Mouse (Mus musculus) liver, adult 2 months (tissue): ENCODE measurements around the gene Atxn2l. TPM values are rescaled to one million over a fixed set of nuclear protein-coding genes. Genes with fewer than 3 reads are reported as not detected.

ENCODE experiments used
- DNase-seq: peaks from one replicate; pipeline ENCODE4 v3.0.0-alpha.2; 2011; ENCODE audit warnings: low read depth, low spot score; ENCODE audit errors: extremely low read depth
- H3K27ac ChIP-seq: fragments of 200-500 bp; replicated peaks from 2 replicates; pipeline ENCODE4 v1.5.1; 2012; ENCODE audit warnings: low read depth, mild to moderate bottlenecking, control low read depth, inconsistent platforms, low read length; ENCODE audit not compliant: insufficient read depth
- H3K27me3 ChIP-seq: fragments of 200-500 bp; 2 replicates; pipeline ENCODE4 v1.6.1; 2012; ENCODE audit warnings: mild to moderate bottlenecking, moderate library complexity, low read length, inconsistent platforms; ENCODE audit not compliant: control insufficient read depth, insufficient read depth
- H3K36me3 ChIP-seq: fragments of 200-500 bp; 2 replicates; pipeline ENCODE4 v1.6.1; 2012; ENCODE audit warnings: low read length, inconsistent platforms; ENCODE audit not compliant: control insufficient read depth, insufficient read depth
- H3K4me1 ChIP-seq: fragments of 200-500 bp; 2 replicates; pipeline ENCODE4 v1.6.1; 2011; ENCODE audit warnings: low read length; ENCODE audit not compliant: control insufficient read depth, insufficient read depth
- H3K4me3 ChIP-seq: fragments of 200-500 bp; 2 replicates; pipeline ENCODE4 v1.5.1; 2011; ENCODE audit warnings: low read depth, mild to moderate bottlenecking, control low read depth, low read length, moderate library complexity; ENCODE audit not compliant: insufficient read depth
- H3K79me2 ChIP-seq: fragments of 200-500 bp; 2 replicates; pipeline ENCODE4 v1.6.1; 2012; ENCODE audit warnings: inconsistent platforms, mild to moderate bottlenecking, low read length, moderate library complexity; ENCODE audit not compliant: control insufficient read depth, insufficient read depth
- H3K9ac ChIP-seq: fragments of 200-500 bp; 2 replicates; pipeline ENCODE4 v1.6.1; 2012; ENCODE audit warnings: low read depth, mild to moderate bottlenecking, control low read depth, inconsistent platforms, low read length
- CTCF ChIP-seq: fragments of 200-500 bp; IDR thresholded peaks from 2 replicates; pipeline ENCODE4 v1.5.1; 2011; ENCODE audit warnings: low read depth, low read length, control low read depth
- POLR2A ChIP-seq: fragments of 200-500 bp; IDR thresholded peaks from 2 replicates; pipeline ENCODE4 v1.6.1; 2011; ENCODE audit warnings: low read length, control low read depth; ENCODE audit not compliant: insufficient read depth; ENCODE audit errors: extremely low read depth
- WGBS: fragments of 180-500 bp; shearing (Covaris S2); methylation state at CpG from one replicate; pipeline ENCODE4 v1.1.7; 2018; 5-methylcytosine and 5-hydroxymethylcytosine counted together
- polyA plus RNA-seq: library from polyadenylated mRNA; depleted of rRNA; stranded (reverse); fragments of >200 nt; gene quantifications from 2 replicates; pipeline ENCODE4 v1.2.3, GENCODE M21; 2012
- total RNA-seq: library from RNA; depleted of rRNA; stranded (reverse); fragments of >200 nt; gene quantifications from 2 replicates; pipeline ENCODE4 v1.2.3, GENCODE M21; 2014

The Atxn2l gene
- total and polyA plus RNA-seq, 2 experiments = 4.6 to 81.3 TPM

DNA sequence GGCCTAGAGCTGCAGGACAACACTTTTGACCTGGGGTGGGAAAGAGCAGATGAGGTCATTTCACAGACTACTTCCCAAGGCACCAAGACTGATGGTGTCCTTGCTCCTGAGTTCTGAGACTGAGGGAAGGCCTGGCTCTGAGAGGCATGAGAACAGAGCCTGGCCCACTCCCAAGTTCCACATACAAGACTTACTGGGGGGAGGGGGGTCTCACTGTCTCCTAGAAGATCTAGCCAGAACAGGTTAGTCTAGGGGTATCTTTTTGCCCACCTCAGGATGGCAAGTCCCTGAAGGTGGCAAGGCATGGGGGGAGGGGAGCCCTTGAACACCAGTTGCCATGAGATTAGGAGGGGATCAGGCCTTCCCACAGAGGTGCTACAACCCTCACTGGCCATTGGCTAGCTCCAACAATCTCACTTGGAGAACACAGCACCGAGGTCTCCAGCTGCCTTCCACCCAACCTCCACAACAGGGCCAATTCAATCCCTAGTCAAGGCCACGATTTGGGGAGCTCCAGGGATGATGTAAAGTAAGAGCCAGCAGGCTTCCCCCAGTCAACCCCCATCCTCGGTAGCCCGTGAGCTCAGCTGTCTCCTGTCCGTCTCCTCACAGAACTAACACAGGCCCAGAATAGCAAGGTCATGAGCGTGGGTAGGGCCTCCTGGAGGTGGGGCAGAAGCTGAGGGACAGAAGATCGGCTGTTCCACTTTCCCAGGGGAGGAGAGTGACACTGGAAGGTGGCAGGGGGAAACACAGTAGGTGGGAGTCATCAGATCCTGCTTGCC, 37.8 kb downstream of the Atxn2l start:
- H3K4me1 ChIP-seq = no peaks in the 10 kb centered on the region
- WGBS = 52% methylated on average over 7 of the region's 7 CpGs
- H3K79me2 ChIP-seq = no peaks in the 10 kb centered on the region
- DNase-seq = no peak
- H3K9ac ChIP-seq = no peak overlapping the region
- H3K27ac ChIP-seq = no peak overlapping the region
- no peak overlapping the region for H3K4me3 ChIP-seq
- no peak for TF ChIP-seq POLR2A
- TF ChIP-seq CTCF = no peak
- H3K36me3 ChIP-seq = peaks cover 4% of the 10 kb centered on the region; the same call in 1 of the 2 replicates
- H3K27me3 ChIP-seq = no peaks in the 10 kb centered on the region

- TF ChIP-seq POLR2A (no peak), CTCF (no peak)
- no peaks in the 10 kb centered on the region for H3K79me2 ChIP-seq
- 68% methylated on average over 5 of the region's 5 CpGs for WGBS
- H3K27ac ChIP-seq = no peak overlapping the region
- no peak overlapping the region for H3K4me3 ChIP-seq
- H3K36me3 ChIP-seq = peaks cover 4% of the 10 kb centered on the region; the same call in 1 of the 2 replicates
- no peaks in the 10 kb centered on the region for H3K4me1 ChIP-seq
- no peak for DNase-seq
- no peak overlapping the region for H3K9ac ChIP-seq
- H3K27me3 ChIP-seq = no peaks in the 10 kb centered on the region
Observed at GRCm38 (mm10) chr7:126464836-126465235, 38.4 kb downstream of the Atxn2l start.

DNA sequence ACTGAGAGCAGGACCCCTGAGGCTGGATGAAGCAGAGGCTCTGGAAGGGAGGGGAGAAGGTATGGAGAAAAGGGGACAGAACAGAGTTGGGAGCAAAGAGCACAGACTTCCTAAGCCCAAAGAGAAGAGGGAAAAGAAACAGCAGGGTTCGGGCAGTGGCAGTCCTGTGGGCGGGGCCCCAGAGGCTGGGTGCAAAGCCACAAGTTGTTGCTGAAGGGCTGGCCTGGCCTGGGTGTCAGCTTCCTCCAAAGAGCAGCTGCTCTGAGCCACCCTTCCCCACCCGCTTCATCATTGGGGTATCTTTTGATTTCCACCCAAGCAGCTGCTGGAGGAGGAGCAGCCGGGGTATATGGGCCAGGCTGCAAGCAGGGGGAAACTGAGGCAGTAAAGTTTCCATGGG, 39.1 kb downstream of the Atxn2l start:
- peaks cover 2% of the 10 kb centered on the region; the same call in 1 of the 2 replicates for H3K36me3 ChIP-seq
- H3K4me3 ChIP-seq = no peak overlapping the region
- no peak overlapping the region for H3K27ac ChIP-seq
- H3K79me2 ChIP-seq = no peaks in the 10 kb centered on the region
- no peak for DNase-seq
- no peaks in the 10 kb centered on the region for H3K27me3 ChIP-seq
- 77% methylated on average over 4 of the region's 4 CpGs for WGBS
- no peaks in the 10 kb centered on the region for H3K4me1 ChIP-seq
- TF ChIP-seq POLR2A = no peak
- no peak for TF ChIP-seq CTCF
- H3K9ac ChIP-seq = no peak overlapping the region

- Histone ChIP-seq H3K27ac (no peak overlapping the region), H3K4me3 (no peak overlapping the region), H3K9ac (no peak overlapping the region), H3K79me2 (no peaks in the 10 kb centered on the region), H3K36me3 (no peaks in the 10 kb centered on the region; the same call in 1 of the 2 replicates), H3K27me3 (no peaks in the 10 kb centered on the region), H3K4me1 (no peaks in the 10 kb centered on the region)
- no peak for DNase-seq
- TF ChIP-seq CTCF (no peak), POLR2A (no peak)
- 71% methylated on average over 4 of the region's 4 CpGs for WGBS
Observed at GRCm38 (mm10) chr7:126463547-126463946, 39.7 kb downstream of the Atxn2l start.

GRCm38 (mm10) chr7:126463004-126463403, 40.2 kb downstream of the Atxn2l start, which contains the start of gene Atp2a1:
TSS of gene Atp2a1 (minus strand) at chr7:126463108.
- Histone ChIP-seq H3K9ac (no peak within 1 kb of the TSS), H3K36me3 (no peaks in the 10 kb centered on the region; the same call in 1 of the 2 replicates), H3K4me1 (no peaks in the 10 kb centered on the region), H3K79me2 (no peaks in the 10 kb centered on the region), H3K4me3 (no peak within 1 kb of the TSS), H3K27ac (no peak within 1 kb of the TSS), H3K27me3 (no peaks in the 10 kb centered on the region)
- WGBS = 72% methylated on average over 5 of the region's 5 CpGs
- TF ChIP-seq CTCF = no peak
- no peak for TF ChIP-seq POLR2A
- no peak for DNase-seq

- no peak for DNase-seq
- TF ChIP-seq CTCF = no peak
- no peak for TF ChIP-seq POLR2A
- H3K27me3 ChIP-seq = no peaks in the 10 kb centered on the region
- 84% methylated on average over 3 of the region's 3 CpGs for WGBS
- no peak overlapping the region for H3K27ac ChIP-seq
- no peak overlapping the region for H3K4me3 ChIP-seq
- no peaks in the 10 kb centered on the region for H3K4me1 ChIP-seq
- H3K9ac ChIP-seq = no peak overlapping the region
- H3K79me2 ChIP-seq = no peaks in the 10 kb centered on the region
- H3K36me3 ChIP-seq = no peaks in the 10 kb centered on the region
Observed at GRCm38 (mm10) chr7:126461626-126462025, 41.6 kb downstream of the Atxn2l start.
